Mouse (Mus musculus): ENCODE data around the gene Dut.

Dut gene

GRCm38 (mm10) chr2:125247108-125247961 is at the start of gene Dut:
Gene Dut (plus strand): TSS chr2:125247190.
- DNase-seq = peak; percentile 97 to 98

GRCm38 (mm10) chr2:125208894-125209596 is 37.9 kb upstream of the Dut start:
- DNase-seq = peak; percentile 20 to 34

GRCm38 (mm10) chr2:125211831-125212510 is 35.0 kb upstream of the Dut start:
- peak; percentile 32 to 49 for DNase-seq

- DNase-seq = peak; percentile 89 to 94
These were observed 32.4 kb upstream of the Dut start for GRCm38 (mm10) chr2:125214592-125214991.

- DNase-seq = no peak
These were observed 29.7 kb upstream of the Dut start for GRCm38 (mm10) chr2:125217286-125217685.

- DNase-seq = peak; percentile 52 to 71
These were observed 28.4 kb upstream of the Dut start for GRCm38 (mm10) chr2:125218566-125218965.

DNA sequence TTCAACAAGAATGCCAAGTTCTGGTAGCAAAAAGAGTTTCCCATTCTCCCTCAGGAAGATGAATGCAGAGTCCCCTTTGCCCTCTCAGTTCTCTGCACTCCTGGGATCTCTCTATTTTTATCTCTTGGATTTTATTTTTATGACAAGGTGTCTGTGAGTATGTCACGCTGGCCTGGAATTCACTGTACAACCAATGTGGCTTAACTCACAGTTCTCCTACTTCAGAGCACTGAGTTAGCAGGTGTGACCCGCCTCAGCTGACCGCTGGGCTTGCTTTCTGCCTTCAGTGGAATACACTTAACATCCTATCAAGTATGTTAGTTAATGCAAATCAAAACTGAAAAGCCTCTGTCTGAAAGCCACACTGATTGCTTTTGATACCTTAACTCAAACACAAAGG is 27.7 kb upstream of the Dut start:
- DNase-seq = no peak

DNA sequence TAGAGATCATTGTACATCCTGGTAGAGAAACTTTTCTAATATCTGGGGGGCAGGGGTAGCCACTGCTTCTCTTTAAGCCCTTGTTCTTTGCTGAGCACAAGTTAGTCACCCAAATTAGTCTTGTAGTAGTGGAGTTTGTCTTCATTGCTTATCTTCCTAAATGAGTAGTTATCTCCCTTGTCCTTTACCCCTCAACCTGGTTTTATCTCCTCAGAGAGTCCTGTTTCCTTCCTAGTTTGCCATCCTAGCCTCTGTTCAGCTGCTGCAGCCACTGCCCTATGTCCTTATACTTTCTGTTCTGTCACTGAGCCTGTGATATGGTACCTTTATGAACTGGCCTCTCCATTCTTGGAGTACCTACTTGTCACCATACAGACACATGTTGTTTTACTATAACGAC is 25.3 kb upstream of the Dut start:
- no peak for DNase-seq

DNA sequence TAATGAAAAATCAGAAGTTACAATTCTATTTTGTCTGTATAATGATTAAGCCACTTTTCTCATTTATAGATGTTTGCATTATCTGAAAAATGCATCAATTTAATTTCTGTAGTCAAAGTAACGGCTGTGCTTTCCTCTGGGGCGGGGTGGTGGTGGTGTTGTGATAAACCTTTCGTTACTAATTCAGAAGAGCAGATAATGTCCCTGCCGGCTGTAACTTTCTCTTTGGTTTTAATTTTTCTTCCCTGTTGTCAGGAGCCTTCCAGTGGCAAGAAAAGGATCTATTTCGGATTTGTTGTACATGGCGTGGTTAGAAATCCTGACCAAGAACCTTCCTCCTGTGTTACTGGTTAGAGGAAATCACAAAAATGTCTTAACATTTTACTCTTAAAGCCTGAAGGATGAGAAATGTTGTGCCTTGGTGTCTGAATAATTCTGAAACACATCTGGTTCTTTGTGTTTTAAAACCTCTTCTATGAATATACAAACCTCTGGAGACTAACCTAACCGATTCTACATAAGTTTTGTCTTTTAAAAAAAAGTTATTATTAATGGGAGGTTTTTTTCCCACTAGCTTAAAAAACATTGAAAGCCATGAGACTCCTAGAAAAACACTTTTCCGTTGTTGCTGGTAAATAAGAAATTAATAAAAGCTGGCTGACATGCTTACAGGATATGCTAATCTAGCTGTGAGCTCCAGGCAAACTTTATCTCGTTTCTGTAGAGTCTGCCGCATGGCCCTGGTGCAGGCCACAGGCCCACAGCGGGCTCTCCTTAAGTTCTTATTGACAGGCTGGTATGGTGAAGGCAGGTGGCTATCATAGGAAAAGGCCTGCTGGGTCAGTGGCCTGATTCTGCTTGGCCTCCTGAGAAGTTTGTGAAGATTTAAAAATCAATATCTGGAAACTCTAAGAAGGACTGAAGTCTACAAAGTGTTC is 18.2 kb upstream of the Dut start:
- no peak for DNase-seq

- no peak for DNase-seq
These were observed 14.8 kb upstream of the Dut start for GRCm38 (mm10) chr2:125232183-125232582.

DNA sequence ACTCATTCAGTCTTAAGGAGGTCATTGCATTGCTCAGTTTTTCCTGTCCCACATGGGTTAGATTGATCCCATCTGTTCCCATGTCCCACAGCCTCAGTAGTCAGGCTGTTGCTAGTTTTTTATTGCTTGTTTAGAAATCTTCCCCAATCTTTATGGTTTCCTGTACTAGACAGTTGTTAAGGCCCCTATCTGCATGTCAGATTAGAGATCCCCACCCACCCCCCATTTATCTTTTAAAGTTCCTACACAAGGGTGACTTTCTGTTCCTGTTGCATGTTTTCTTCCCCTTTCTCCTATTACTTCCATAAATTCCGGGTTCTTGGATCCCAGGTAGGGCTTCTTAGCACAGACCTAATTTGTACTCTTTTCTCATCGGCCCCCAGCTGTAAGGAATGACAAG is 13.5 kb upstream of the Dut start:
- DNase-seq = no peak

DNA sequence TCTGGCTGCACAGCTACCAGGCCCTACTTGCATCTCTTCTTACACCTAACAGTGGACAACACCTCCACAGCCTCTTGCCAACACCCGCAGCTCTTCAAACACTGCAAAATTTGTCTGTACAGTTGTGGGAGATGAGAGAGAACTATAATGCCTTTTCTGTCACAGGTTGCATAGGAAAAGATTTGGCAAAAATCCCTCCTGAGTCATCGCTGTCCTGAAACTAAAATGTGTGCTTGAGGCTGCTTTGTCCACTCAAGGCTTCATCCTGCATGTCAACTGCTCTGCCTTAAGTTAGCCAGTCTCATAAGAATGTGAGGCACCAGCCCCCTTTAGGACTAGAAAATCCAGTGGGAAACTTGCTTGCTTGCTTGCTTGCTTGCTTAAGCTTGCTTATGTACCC is 12.9 kb upstream of the Dut start:
- no peak for DNase-seq

GRCm38 (mm10) chr2:125245545-125246285 is 1.3 kb upstream of the Dut start:
- DNase-seq = no peak

GRCm38 (mm10) chr2:125246669-125247068 is 321 bp upstream of the Dut start:
- no peak for DNase-seq

DNA sequence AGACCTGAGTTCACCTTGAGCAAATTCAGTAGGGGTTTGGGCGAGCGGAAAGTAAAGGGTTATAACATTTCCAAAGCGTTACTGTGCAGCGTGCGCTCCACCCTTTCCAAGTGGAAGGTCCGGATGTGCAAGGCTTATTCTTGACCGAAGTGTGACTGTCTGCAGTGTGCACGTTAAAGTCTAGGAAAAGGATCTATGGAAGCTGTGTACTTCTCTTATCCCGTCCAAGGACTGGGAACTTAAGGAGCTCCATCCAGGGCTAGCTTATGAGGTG is 909 bp downstream of the Dut start:
- no peak for DNase-seq

DNA sequence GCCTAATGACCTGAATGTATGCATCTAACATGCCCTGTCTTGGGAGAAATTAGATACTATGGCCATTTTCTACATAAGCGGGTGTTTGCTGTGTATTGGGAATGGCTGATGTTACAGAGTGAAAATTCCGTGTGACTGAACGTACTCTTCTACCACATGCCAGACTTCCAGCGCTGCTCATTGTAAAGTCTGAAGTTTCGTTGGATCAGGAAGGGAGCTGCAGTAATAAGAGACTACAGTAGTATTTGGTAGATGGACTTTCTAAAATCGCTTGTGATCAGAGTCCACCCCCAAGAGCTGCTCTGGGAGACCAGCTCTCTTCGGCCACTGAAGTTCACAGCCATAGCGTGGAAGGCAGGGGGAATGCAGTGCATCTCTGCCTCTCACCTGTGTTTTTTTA is 1.3 kb downstream of the Dut start:
- peak in 1 of 2 experiments; percentile 21 for DNase-seq

GRCm38 (mm10) chr2:125249339-125249738 is 2.3 kb downstream of the Dut start:
- DNase-seq = no peak

GRCm38 (mm10) chr2:125249874-125250273 is 2.9 kb downstream of the Dut start:
- no peak for DNase-seq

DNA sequence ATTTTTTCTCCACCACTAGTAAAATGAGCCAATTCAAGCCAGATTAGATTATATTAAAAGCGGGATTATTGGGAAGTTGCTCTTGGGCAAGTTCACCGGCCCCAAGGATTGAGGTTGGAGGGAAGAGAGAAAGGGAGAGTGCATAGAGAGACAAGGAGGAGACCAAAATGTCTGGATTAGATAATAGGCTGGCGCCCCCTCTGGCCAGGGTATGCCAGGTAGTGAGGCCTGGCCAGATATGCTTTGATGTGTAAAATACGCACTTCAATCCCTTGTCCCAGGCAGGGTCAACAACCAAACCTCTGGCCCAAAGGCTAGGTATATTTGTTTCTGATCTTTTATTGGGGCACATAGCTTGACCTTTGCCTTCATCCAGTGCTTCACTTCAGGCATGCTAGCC is 4.8 kb downstream of the Dut start:
- DNase-seq = peak in 1 of 2 experiments; percentile 18

GRCm38 (mm10) chr2:125252275-125252674 is 5.3 kb downstream of the Dut start:
- DNase-seq = peak; percentile 66 to 79

- no peak for DNase-seq
These were observed 6.7 kb downstream of the Dut start for GRCm38 (mm10) chr2:125253699-125254098.

GRCm38 (mm10) chr2:125254630-125255029 is 7.6 kb downstream of the Dut start:
- DNase-seq = no peak

Data from cerebellum, postnatal 14 days (tissue).